Mouse (Mus musculus) leukemia stem cell, adult 10-12 weeks (primary cell): ENCODE results near the gene Psmf1. TPM values are rescaled to one million over a fixed set of nuclear protein-coding genes. Genes with fewer than 3 reads are reported as not detected.

Source experiments
- polyA plus RNA-seq: library from polyadenylated mRNA; stranded (reverse); fragments of >175 nt; gene quantifications from 2 replicates; pipeline ENCODE4 v1.2.3, GENCODE M21; 2012; ENCODE audit warnings: low replicate concordance

Gene Psmf1
- 8.4 and 116 TPM in 2 replicates for polyA plus RNA-seq

GRCm38 (mm10) chr2:151743845-151744244 lies at the start of gene Psmf1:
Gene Psmf1 (minus strand): TSS chr2:151744186.

GRCm38 (mm10) chr2:151701231-151702145 lies 42.5 kb downstream of the Psmf1 start, which contains the start of gene Tmem74b:
Gene Tmem74b (plus strand): TSS chr2:151702008.

GRCm38 (mm10) chr2:151668433-151668832 lies 75.6 kb downstream of the Psmf1 start, which contains the start of gene Rad21l:
Gene Rad21l (minus strand): TSS chr2:151668533.

Other genes starting within 250 kb of the Psmf1 start
- 63.7 and 84.8 TPM in 2 replicates for gene Fkbp1a, start 201.7 kb downstream of the Psmf1 start, polyA plus RNA-seq
- 0.17 and 0.38 TPM in 2 replicates for gene Sdcbp2, start 171.6 kb downstream of the Psmf1 start, polyA plus RNA-seq
- not detected in 2 replicates for gene Snph, start 111.6 kb downstream of the Psmf1 start, polyA plus RNA-seq
- gene Rad21l, start 75.7 kb downstream of the Psmf1 start, polyA plus RNA-seq = not detected in 2 replicates
- not detected in 2 replicates for gene Tmem74b, start 42.2 kb downstream of the Psmf1 start, polyA plus RNA-seq
- not detected in 2 replicates for gene Rspo4, start 98.7 kb upstream of the Psmf1 start, polyA plus RNA-seq
- not detected in 2 replicates for gene Angpt4, start 167.0 kb upstream of the Psmf1 start, polyA plus RNA-seq
- gene Fam110a, start 236.0 kb upstream of the Psmf1 start, polyA plus RNA-seq = 15.1 and 17.2 TPM in 2 replicates